ENCODE assay signal across 9 mouse cellular contexts in genomic region chr9:13497690-13498333, GRCm38 (mm10). TPM values are rescaled to one million over a fixed set of nuclear protein-coding genes. Genes with fewer than 3 reads are reported as not detected.
DNase-seq lines count a peak whose midpoint lies in the region; ATAC-seq and TF ChIP-seq lines count a peak whose summit lies in the region.
"Had no signal": no experiment of that assay in that cellular context is flagged by ENCODE, and none has a peak within 500 bp of the region (broad histone marks: within the 10 kb centered on the region; RNA-seq: fewer than 3 reads in every experiment).

No protein-coding gene starts in this region.

- H3K27ac ChIP-seq in hindbrain, embryonic 10.5 days = peak overlapping the region; percentile 59; the same call in 1 of the 2 replicates
- no peak overlapping the region for H3K27ac ChIP-seq in hindbrain, embryonic 14.5 days
- H3K27ac ChIP-seq in embryonic facial prominence, embryonic 14.5 days (replicated peaks; ENCODE audit: low read depth, low read length) = no peak overlapping the region; the same call in 1 of the 2 replicates
- peak overlapping the region; percentile 71 for H3K27ac ChIP-seq in kidney, adult 2 months (ENCODE audit: insufficient read depth, low read depth, low read length)
- H3K27ac ChIP-seq in olfactory bulb, adult 2 months (ENCODE audit: insufficient read depth, low read depth, low read length) = 0 out of 2 replicates have a peak overlapping the region, but pooled peaks have one; percentile 51

- H3K4me1 ChIP-seq in hindbrain, embryonic 10.5 days (replicated peaks) = peaks cover 12% of the 10 kb centered on the region
- H3K4me1 ChIP-seq in hindbrain, embryonic 14.5 days (replicated peaks; ENCODE audit: control insufficient read depth, insufficient read depth, low read length) = no peaks in the 10 kb centered on the region
- peaks cover 8% of the 10 kb centered on the region; the same call in 1 of the 2 replicates for H3K4me1 ChIP-seq in embryonic facial prominence, embryonic 14.5 days (ENCODE audit: control insufficient read depth, insufficient read depth, low read length)
- peaks cover 9% of the 10 kb centered on the region for H3K4me1 ChIP-seq in kidney, adult 2 months (ENCODE audit: control insufficient read depth, insufficient read depth, low read length)
- H3K4me1 ChIP-seq in olfactory bulb, adult 2 months (ENCODE audit: control insufficient read depth, insufficient read depth, low read length) = peaks cover 4% of the 10 kb centered on the region; the same call in 1 of the 2 replicates

- no peak for TF ChIP-seq CTCF in kidney, adult 2 months (conservative IDR thresholded peaks at IDR 0.05; ENCODE audit: insufficient read depth, insufficient read length, low read depth, low read length)
- TF ChIP-seq CTCF in olfactory bulb, adult 2 months (IDR thresholded peaks at IDR 0.05; ENCODE audit: insufficient read depth, low read depth, low read length) = no peak

- WGBS in hindbrain, embryonic 10.5 days = 75% methylated on average over 7 of the region's 7 CpGs
- WGBS in hindbrain, embryonic 14.5 days = 79% methylated on average over 7 of the region's 7 CpGs
- 55% methylated on average over 7 of the region's 7 CpGs for WGBS in embryonic facial prominence, embryonic 14.5 days
- WGBS in kidney, adult 2 months = 37% methylated on average over 7 of the region's 7 CpGs
- 60% methylated on average over 7 of the region's 7 CpGs for WGBS in olfactory bulb, adult 2 months

- H3K4me2 ChIP-seq in hindbrain, embryonic 14.5 days (replicated peaks) = no peak overlapping the region
- H3K4me2 ChIP-seq in embryonic facial prominence, embryonic 14.5 days (ENCODE audit: low read depth, low read length) = no peak overlapping the region

- H3K9ac ChIP-seq in hindbrain, embryonic 14.5 days = no peak overlapping the region
- no peak overlapping the region for H3K9ac ChIP-seq in embryonic facial prominence, embryonic 14.5 days (ENCODE audit: low read depth, low read length)

- DNase-seq in hindbrain, embryonic 10.5 days (ENCODE audit: low spot score) = peak; percentile 29
- no peak for DNase-seq in hindbrain, embryonic 14.5 days (ENCODE audit: low spot score)
- peak; percentile 35 for DNase-seq in embryonic facial prominence, embryonic 14.5 days (ENCODE audit: low spot score)
- peak; percentile 72 for DNase-seq in kidney, adult 2 months
- DNase-seq in thymus, adult 18-20 months = no peak
- no peak for DNase-seq in cerebellum, postnatal 25 days
- no peak for DNase-seq in c-Kit-positive CD71-positive TER-119-positive erythroid progenitor cells, embryonic 14.5 days (ENCODE audit: low spot score)

- no peak for TF ChIP-seq POLR2A in kidney, adult 2 months (IDR thresholded peaks at IDR 0.05; ENCODE audit: low read depth, low read length)
- TF ChIP-seq POLR2A in olfactory bulb, adult 2 months (IDR thresholded peaks at IDR 0.05; ENCODE audit: insufficient read depth, low read depth, low read length) = no peak

- no peaks in the 10 kb centered on the region for H3K27me3 ChIP-seq in hindbrain, embryonic 10.5 days (ENCODE audit: insufficient read depth, poor library complexity, severe bottlenecking)
- no peaks in the 10 kb centered on the region for H3K27me3 ChIP-seq in hindbrain, embryonic 14.5 days (ENCODE audit: control insufficient read depth, insufficient read depth, low read length)
- no peaks in the 10 kb centered on the region for H3K27me3 ChIP-seq in embryonic facial prominence, embryonic 14.5 days (replicated peaks; ENCODE audit: control insufficient read depth, insufficient read depth, low read length)
- H3K27me3 ChIP-seq in kidney, adult 2 months (replicated peaks; ENCODE audit: control insufficient read depth, insufficient read depth, low read length) = no peaks in the 10 kb centered on the region

- no peaks in the 10 kb centered on the region for H3K36me3 ChIP-seq in hindbrain, embryonic 10.5 days
- no peaks in the 10 kb centered on the region for H3K36me3 ChIP-seq in hindbrain, embryonic 14.5 days (replicated peaks; ENCODE audit: control insufficient read depth, insufficient read depth)
- H3K36me3 ChIP-seq in embryonic facial prominence, embryonic 14.5 days (ENCODE audit: control insufficient read depth, insufficient read depth, low read length) = no peaks in the 10 kb centered on the region
- H3K36me3 ChIP-seq in kidney, adult 2 months (ENCODE audit: control insufficient read depth, insufficient read depth, low read length) = no peaks in the 10 kb centered on the region

- no peaks in the 10 kb centered on the region for H3K9me3 ChIP-seq in hindbrain, embryonic 10.5 days
- no peaks in the 10 kb centered on the region for H3K9me3 ChIP-seq in hindbrain, embryonic 14.5 days (ENCODE audit: control insufficient read depth, low read length)
- no peaks in the 10 kb centered on the region for H3K9me3 ChIP-seq in embryonic facial prominence, embryonic 14.5 days (ENCODE audit: control insufficient read depth, low read length)

- no peak overlapping the region for H3K4me3 ChIP-seq in hindbrain, embryonic 10.5 days
- no peak overlapping the region for H3K4me3 ChIP-seq in hindbrain, embryonic 14.5 days (replicated peaks; ENCODE audit: low read length)
- H3K4me3 ChIP-seq in embryonic facial prominence, embryonic 14.5 days (ENCODE audit: low read depth, low read length) = no peak overlapping the region
- H3K4me3 ChIP-seq in kidney, adult 2 months (ENCODE audit: insufficient read depth, low read depth, low read length) = no peak overlapping the region
- no peak overlapping the region for H3K4me3 ChIP-seq in olfactory bulb, adult 2 months (ENCODE audit: insufficient read depth, low read depth, low read length)

- ATAC-seq in hindbrain, embryonic 14.5 days (ENCODE audit: low FRiP score) = no peak
- ATAC-seq in embryonic facial prominence, embryonic 14.5 days (ENCODE audit: low read depth) = 0 out of 2 replicates have a peak, but pooled peaks have one; percentile 44

RNA-seq across cellular contexts. Expression of gene Gm17571, which starts 51.3 kb away (rescaled TPM):
- not detected in 2 replicates for polyA plus RNA-seq in hindbrain, embryonic 10.5 days (2016; fragmentation: Nextera tagmentation; extraction: Ambion mirVana)
- not detected in 2 replicates for polyA plus RNA-seq in hindbrain, embryonic 14.5 days (2014; fragmentation: Nextera tagmentation; extraction: Ambion mirVana)
- not detected in 2 replicates for polyA plus RNA-seq in embryonic facial prominence, embryonic 14.5 days (2014; fragmentation: Nextera tagmentation; extraction: Ambion mirVana)
- not detected in 2 replicates for polyA plus RNA-seq in kidney, adult 2 months (2012; rRNA removed)
- polyA plus RNA-seq in olfactory bulb, adult 2 months (2012; ENCODE audit: insufficient read depth, insufficient read length, low replicate concordance, missing spikeins) = not detected in 2 replicates
- polyA plus RNA-seq: gonadal fat pad, adult 2 months had no signal

Comparison
In these comparisons a context has a peak if more than half of its experiments do, and no peak if none do; other contexts are left out.
1. DNase-seq: peak in hindbrain, embryonic 10.5 days (single experiment), embryonic facial prominence, embryonic 14.5 days (single experiment) and kidney, adult 2 months (single experiment); none in hindbrain, embryonic 14.5 days (single experiment), thymus, adult 18-20 months (0 of 2), cerebellum, postnatal 25 days (0 of 2) and c-Kit-positive CD71-positive TER-119-positive erythroid progenitor cells, embryonic 14.5 days (single experiment).
2. H3K27ac ChIP-seq: peak in hindbrain, embryonic 10.5 days (single experiment), kidney, adult 2 months (single experiment) and olfactory bulb, adult 2 months (single experiment); none in hindbrain, embryonic 14.5 days (single experiment) and embryonic facial prominence, embryonic 14.5 days (single experiment).